Mouse (Mus musculus) heart, embryonic 14.5 days (tissue): ENCODE data around the gene Lrfn5. TPM values are rescaled to one million over a fixed set of nuclear protein-coding genes. Genes with fewer than 3 reads are reported as not detected.

ENCODE experiments used
- ATAC-seq: fragments of 200-750 bp; cut with Nextera tagmentation; 2 replicates; pipeline ENCODE4 v1.8.0; 2017; ENCODE audit warnings: low read depth, moderate TSS enrichment; ENCODE audit not compliant: insufficient number of reproducible peaks, insufficient read depth, low FRiP score
- H3K27ac ChIP-seq, 2 experiments: fragments of 200-500 bp in 1 of 2; fragments of 300-500 bp in 1 of 2; sonication (generic) in 1 of 2; replicated peaks in 1 of 2; 2 replicates each; pipeline ENCODE4 v1.5.1; 2012 to 2014; ENCODE audit warnings: low read depth in 2 of 2, low read length in 2 of 2, control low read depth in 1 of 2, mild to moderate bottlenecking in 1 of 2, mixed read lengths in 1 of 2; ENCODE audit not compliant: control insufficient read depth in 1 of 2, insufficient read depth in 1 of 2
- H3K27me3 ChIP-seq: fragments of 300-500 bp; sonication (generic); 2 replicates; pipeline ENCODE4 v1.6.1; 2014; ENCODE audit warnings: mild to moderate bottlenecking, low read length, control low read depth; ENCODE audit not compliant: control insufficient read depth, insufficient read depth
- H3K36me3 ChIP-seq: fragments of 300-500 bp; sonication (generic); 2 replicates; pipeline ENCODE4 v1.6.1; 2014; ENCODE audit warnings: mild to moderate bottlenecking, control low read depth, low read length, mixed read lengths; ENCODE audit not compliant: control insufficient read depth, insufficient read depth
- H3K4me1 ChIP-seq, 2 experiments: fragments of 200-500 bp in 1 of 2; fragments of 300-500 bp in 1 of 2; sonication (generic) in 1 of 2; 2 replicates each; pipeline ENCODE4 v1.6.1; 2012 to 2014; ENCODE audit warnings: low read length in 2 of 2, control low read depth in 1 of 2, mixed read lengths in 1 of 2; ENCODE audit not compliant: control insufficient read depth in 2 of 2, insufficient read depth in 2 of 2
- H3K4me2 ChIP-seq: fragments of 300-500 bp; sonication (generic); 2 replicates; pipeline ENCODE4 v1.6.1; 2014; ENCODE audit warnings: mild to moderate bottlenecking, low read length
- H3K4me3 ChIP-seq, 2 experiments: fragments of 200-500 bp in 1 of 2; fragments of 300-500 bp in 1 of 2; sonication (generic) in 1 of 2; 2 replicates each; pipeline ENCODE4 v1.5.1; 2012 to 2014; ENCODE audit warnings: low read length in 2 of 2, mild to moderate bottlenecking in 2 of 2, control low read depth in 1 of 2, low read depth in 1 of 2, moderate library complexity in 1 of 2; ENCODE audit not compliant: control insufficient read depth in 1 of 2, insufficient read depth in 1 of 2
- H3K9ac ChIP-seq: fragments of 300-500 bp; sonication (generic); 2 replicates; pipeline ENCODE4 v1.6.1; 2014; ENCODE audit warnings: mild to moderate bottlenecking, low read length
- H3K9me3 ChIP-seq: fragments of 300-500 bp; sonication (generic); 2 replicates; pipeline ENCODE4 v1.6.1; 2016; ENCODE audit warnings: low read length, control low read depth; ENCODE audit not compliant: control insufficient read depth
- WGBS: fragments of 180-500 bp; shearing (Covaris S2); extraction: QIAGEN DNeasy Blood & Tissue Kit; methylation state at CpG from one replicate; pipeline ENCODE4 v1.1.7; 2014; 5-methylcytosine and 5-hydroxymethylcytosine counted together
- polyA plus RNA-seq: library from polyadenylated mRNA; unstranded; fragments of >200 nt; fragmentation: Nextera tagmentation; extraction: Ambion mirVana; gene quantifications from 2 replicates; pipeline ENCODE4 v1.2.1, GENCODE M21; 2014

Gene Lrfn5
- polyA plus RNA-seq, 1 experiment from 2014 or later = 0.27 TPM

DNA sequence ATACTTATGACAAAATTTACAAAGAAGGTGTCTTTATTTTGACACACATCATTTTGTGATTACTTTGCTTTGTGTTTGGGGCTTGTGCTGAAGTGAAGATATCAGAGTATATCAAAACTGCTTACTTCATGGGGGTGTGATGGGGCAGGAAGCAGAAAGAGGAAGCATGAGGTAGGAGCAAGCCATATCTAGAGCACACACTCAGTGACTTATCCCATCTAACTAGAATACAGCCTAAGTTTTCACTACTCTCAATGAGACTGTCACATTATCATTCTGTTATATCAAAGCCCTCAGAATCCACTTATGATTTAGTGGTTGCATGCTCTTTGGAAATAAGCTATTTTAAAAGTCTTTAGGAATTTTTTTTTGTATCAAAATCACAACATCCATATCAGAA, 77.4 kb downstream of the Lrfn5 start:
- H3K4me1 ChIP-seq = no peaks in the 10 kb centered on the region
- H3K4me3 ChIP-seq = no peak overlapping the region
- H3K4me2 ChIP-seq = no peak overlapping the region
- no peaks in the 10 kb centered on the region for H3K36me3 ChIP-seq
- no peak overlapping the region for H3K27ac ChIP-seq
- H3K9ac ChIP-seq = no peak overlapping the region
- H3K27me3 ChIP-seq = no peaks in the 10 kb centered on the region
- H3K9me3 ChIP-seq = no peaks in the 10 kb centered on the region
- no peak for ATAC-seq

DNA sequence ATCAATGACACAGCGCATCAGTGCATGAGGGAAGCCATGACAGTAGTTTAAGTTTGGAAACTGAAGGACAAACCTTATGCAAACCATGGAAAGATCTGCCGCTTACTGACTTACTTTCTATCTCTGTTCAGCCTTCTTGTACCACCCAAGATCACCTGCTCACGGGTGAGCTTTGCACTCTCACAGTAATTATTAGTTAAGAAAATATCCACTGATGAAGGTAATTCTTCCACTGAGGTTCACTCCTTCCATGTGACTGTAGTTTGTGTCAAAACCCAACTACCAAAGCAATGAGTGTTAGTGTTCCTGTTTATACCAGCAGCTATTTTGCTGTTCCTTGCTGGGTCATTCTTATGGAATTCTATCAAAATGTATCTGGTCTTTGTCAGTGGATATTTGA, 84.9 kb downstream of the Lrfn5 start:
- Histone ChIP-seq H3K9me3 (no peaks in the 10 kb centered on the region), H3K36me3 (no peaks in the 10 kb centered on the region), H3K9ac (no peak overlapping the region), H3K27me3 (no peaks in the 10 kb centered on the region), H3K4me3 (no peak overlapping the region), H3K4me2 (no peak overlapping the region), H3K4me1 (no peaks in the 10 kb centered on the region), H3K27ac (no peak overlapping the region)
- 85% methylated on average over 3 of the region's 3 CpGs for WGBS
- ATAC-seq = no peak

DNA sequence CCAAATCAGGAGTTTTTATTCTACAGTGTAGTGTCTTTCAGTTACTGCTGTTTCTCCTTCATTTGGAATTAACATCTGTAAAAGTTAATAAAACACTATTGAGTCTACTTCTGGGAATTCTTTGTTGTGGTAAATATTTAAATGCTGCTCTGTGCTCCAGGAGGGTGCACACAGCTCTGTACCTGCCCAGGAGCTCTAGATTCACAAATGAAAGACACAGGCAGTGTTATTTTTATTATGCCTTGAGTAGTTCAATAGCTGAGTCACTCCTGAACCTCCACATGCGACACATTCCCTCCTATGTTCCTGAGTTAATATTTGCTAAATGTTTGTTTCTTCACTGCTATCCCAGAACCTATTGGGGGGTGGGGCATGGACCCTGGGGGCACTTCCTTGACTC, 87.1 kb downstream of the Lrfn5 start:
- H3K9me3 ChIP-seq = peaks cover 3% of the 10 kb centered on the region; the same call in 1 of the 2 replicates
- no peaks in the 10 kb centered on the region for H3K4me1 ChIP-seq
- no peak overlapping the region for H3K9ac ChIP-seq
- ATAC-seq = no peak
- no peak overlapping the region for H3K4me3 ChIP-seq
- H3K27ac ChIP-seq = no peak overlapping the region
- H3K4me2 ChIP-seq = no peak overlapping the region
- no peaks in the 10 kb centered on the region for H3K36me3 ChIP-seq
- WGBS = 72% methylated on average over 1 of the region's 1 CpGs
- no peaks in the 10 kb centered on the region for H3K27me3 ChIP-seq

DNA sequence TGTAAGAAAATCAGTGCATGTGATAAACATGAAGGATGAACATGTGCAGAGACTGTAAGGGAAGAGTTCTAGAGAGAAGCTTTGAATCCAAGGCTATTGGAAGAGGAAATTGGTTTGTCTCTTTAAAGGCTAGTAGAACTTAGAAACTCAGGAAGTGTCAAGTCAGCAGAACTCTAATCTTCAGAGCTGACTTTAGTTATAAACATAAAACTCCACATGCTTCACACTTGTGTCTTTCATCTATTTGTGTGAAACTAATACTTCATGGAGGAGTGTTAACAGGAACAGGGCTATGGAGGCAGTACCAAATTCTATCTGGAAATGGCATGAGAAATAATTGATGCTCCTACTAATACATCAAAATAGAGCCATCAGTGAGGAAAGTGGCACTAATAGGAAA, 101.6 kb downstream of the Lrfn5 start:
- Histone ChIP-seq H3K27ac (no peak overlapping the region), H3K4me3 (no peak overlapping the region), H3K4me1 (no peaks in the 10 kb centered on the region), H3K9me3 (no peaks in the 10 kb centered on the region), H3K36me3 (no peaks in the 10 kb centered on the region), H3K27me3 (no peaks in the 10 kb centered on the region), H3K4me2 (no peak overlapping the region), H3K9ac (no peak overlapping the region)
- no peak for ATAC-seq

DNA sequence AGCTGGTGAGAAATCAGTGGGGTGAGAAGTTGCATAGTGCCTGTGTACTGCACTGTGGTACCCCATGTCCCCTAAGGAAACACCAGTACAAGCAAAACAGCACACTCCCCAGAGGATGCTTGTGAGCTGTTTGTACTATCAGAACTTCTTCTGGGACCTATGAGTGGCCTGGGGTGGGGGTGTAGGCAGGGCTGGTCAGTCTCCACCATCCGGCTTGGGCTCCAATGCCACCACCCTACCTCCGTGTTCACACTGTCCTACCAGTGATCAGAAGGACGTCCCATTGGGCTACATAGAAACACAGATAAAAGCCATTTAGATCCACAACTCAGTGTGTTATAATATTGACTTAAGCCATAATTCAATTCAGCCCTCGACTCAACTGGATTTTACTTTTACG, 131.4 kb downstream of the Lrfn5 start:
- 73% methylated on average over 5 of the region's 5 CpGs for WGBS
- Histone ChIP-seq H3K9me3 (no peaks in the 10 kb centered on the region), H3K4me2 (no peak overlapping the region), H3K27me3 (no peaks in the 10 kb centered on the region), H3K9ac (no peak overlapping the region), H3K4me3 (no peak overlapping the region), H3K4me1 (no peaks in the 10 kb centered on the region), H3K36me3 (no peaks in the 10 kb centered on the region), H3K27ac (no peak overlapping the region)
- no peak for ATAC-seq

DNA sequence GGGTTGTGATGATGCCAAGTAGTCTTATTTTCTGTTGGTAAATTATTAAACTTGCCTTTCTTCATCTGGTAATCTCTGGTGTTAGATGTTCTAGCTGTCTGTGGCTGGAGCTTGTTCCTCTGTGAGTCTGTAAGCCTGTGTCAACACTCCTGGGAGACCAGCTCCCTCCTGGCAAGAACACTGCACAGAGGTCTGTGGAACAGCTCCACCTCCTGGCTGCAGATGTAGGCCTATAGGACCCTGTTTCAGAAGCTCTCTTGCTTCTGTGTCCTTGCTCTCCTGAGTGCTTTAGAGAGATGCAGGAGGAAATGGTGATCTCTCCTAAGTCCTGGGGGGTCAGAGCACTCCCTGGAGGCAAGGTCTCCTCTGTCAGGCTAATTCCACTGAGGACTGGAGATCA, 200.2 kb downstream of the Lrfn5 start:
- H3K4me3 ChIP-seq = no peak overlapping the region
- H3K9me3 ChIP-seq = no peaks in the 10 kb centered on the region
- H3K9ac ChIP-seq = no peak overlapping the region
- no peak for ATAC-seq
- H3K4me1 ChIP-seq = no peaks in the 10 kb centered on the region
- no peaks in the 10 kb centered on the region for H3K36me3 ChIP-seq
- H3K4me2 ChIP-seq = no peak overlapping the region
- H3K27me3 ChIP-seq = no peaks in the 10 kb centered on the region
- H3K27ac ChIP-seq = no peak overlapping the region

DNA sequence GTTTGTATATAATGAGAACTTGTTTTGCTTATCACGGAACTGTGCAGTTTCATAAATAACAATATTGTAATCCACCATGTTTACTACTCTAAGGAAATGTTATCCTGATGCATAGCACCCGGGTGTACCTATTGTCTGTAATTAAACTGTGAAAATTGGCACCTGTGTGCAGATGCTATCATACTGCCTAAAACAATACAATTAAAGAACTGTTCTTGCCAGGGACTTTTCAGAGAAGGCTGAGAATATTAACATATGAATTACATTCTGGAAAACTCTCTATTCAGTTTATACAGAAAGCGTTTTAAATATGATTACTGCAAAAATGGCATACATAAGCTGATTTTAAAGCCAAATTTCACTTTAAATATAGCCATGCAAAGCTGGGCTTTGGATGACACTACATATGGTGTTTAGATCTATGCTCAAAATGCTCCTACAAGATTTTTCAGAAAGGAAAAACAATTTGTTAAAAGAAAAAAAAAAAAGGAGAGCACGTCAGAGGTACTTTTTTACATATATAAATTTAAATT, 284.2 kb downstream of the Lrfn5 start:
- no peak overlapping the region for H3K27ac ChIP-seq
- no peaks in the 10 kb centered on the region for H3K27me3 ChIP-seq
- H3K36me3 ChIP-seq = no peaks in the 10 kb centered on the region

DNA sequence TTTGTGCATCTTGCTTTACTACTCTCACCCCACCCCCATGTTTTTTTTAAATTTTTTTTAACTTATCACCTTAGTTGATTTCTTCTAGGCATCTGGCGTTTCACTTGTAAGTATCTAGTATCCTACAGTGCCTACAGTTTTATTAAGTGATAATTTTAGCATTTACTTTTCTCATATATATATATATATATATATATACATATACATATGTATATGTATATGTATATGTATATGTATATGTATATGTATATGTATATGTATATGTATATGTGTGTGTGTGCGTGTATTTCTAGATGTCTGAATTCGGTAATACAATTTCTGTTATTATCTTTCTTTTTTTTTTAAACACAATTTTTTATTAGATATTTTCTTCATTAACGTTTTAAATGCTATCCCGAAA, 300.7 kb downstream of the Lrfn5 start:
- 84% methylated on average over 5 of the region's 5 CpGs for WGBS
- H3K27ac ChIP-seq = no peak overlapping the region
- no peaks in the 10 kb centered on the region for H3K4me1 ChIP-seq
- H3K27me3 ChIP-seq = no peaks in the 10 kb centered on the region
- no peak overlapping the region for H3K4me3 ChIP-seq
- H3K9me3 ChIP-seq = no peaks in the 10 kb centered on the region
- ATAC-seq = no peak
- no peaks in the 10 kb centered on the region for H3K36me3 ChIP-seq
- no peak overlapping the region for H3K9ac ChIP-seq
- no peak overlapping the region for H3K4me2 ChIP-seq

More for the DNA sequence above, 284.2 kb downstream of the Lrfn5 start:
- Histone ChIP-seq H3K9ac (no peak overlapping the region), H3K4me2 (no peak overlapping the region), H3K4me3 (no peak overlapping the region), H3K9me3 (no peaks in the 10 kb centered on the region), H3K4me1 (no peaks in the 10 kb centered on the region)
- 69% methylated on average over 4 of the region's 4 CpGs for WGBS
- no peak for ATAC-seq
